25 mouse cellular contexts compared by ENCODE assay signal in genomic region chr10:38288689-38289283, GRCm38 (mm10).
DNase-seq lines count a peak whose midpoint lies in the region; ATAC-seq lines count a peak whose summit lies in the region.
"Had no signal": no experiment of that assay in that cellular context is flagged by ENCODE, and none has a peak within 500 bp of the region (broad histone marks: within the 10 kb centered on the region; RNA-seq: fewer than 3 reads in every experiment).

No protein-coding gene starts in this region.

- H3K27ac ChIP-seq in kidney, embryonic 14.5 days (ENCODE audit: low read depth, low read length) = no peak overlapping the region
- no peak overlapping the region for H3K27ac ChIP-seq in neural tube, embryonic 14.5 days (ENCODE audit: low read depth, low read length)
- no peak overlapping the region for H3K27ac ChIP-seq in hindbrain, embryonic 15.5 days (replicated peaks)
- H3K27ac ChIP-seq: embryonic facial prominence, embryonic 12.5 days; forebrain, embryonic 15.5 days; liver, embryonic 12.5 days; midbrain, embryonic 12.5 days; stomach, embryonic 15.5 days had no signal

- no peaks in the 10 kb centered on the region for H3K4me1 ChIP-seq in kidney, embryonic 14.5 days (ENCODE audit: control insufficient read depth, insufficient read depth, low read length)
- no peaks in the 10 kb centered on the region for H3K4me1 ChIP-seq in neural tube, embryonic 14.5 days (ENCODE audit: control insufficient read depth, insufficient read depth, low read length)
- H3K4me1 ChIP-seq in hindbrain, embryonic 15.5 days (replicated peaks) = no peaks in the 10 kb centered on the region
- H3K4me1 ChIP-seq: embryonic facial prominence, embryonic 12.5 days; forebrain, embryonic 15.5 days; heart, embryonic 12.5 days; liver, embryonic 12.5 days; midbrain, embryonic 12.5 days; stomach, embryonic 15.5 days had no signal

- peak; percentile 90 for ATAC-seq in kidney, embryonic 14.5 days (ENCODE audit: low FRiP score, low TSS enrichment)
- peak; percentile 31; the same call in 1 of the 2 replicates for ATAC-seq in neural tube, embryonic 14.5 days (ENCODE audit: low read depth)
- peak; percentile 34; the same call in 1 of the 2 replicates for ATAC-seq in hindbrain, embryonic 15.5 days (ENCODE audit: low FRiP score, low read depth)
- ATAC-seq: forebrain, embryonic 15.5 days; liver, embryonic 12.5 days; liver, postnatal 0 days had no signal

- no peak overlapping the region for H3K4me3 ChIP-seq in kidney, embryonic 14.5 days (ENCODE audit: low read length)
- no peak overlapping the region for H3K4me3 ChIP-seq in neural tube, embryonic 14.5 days (ENCODE audit: low read depth, low read length)
- no peak overlapping the region for H3K4me3 ChIP-seq in hindbrain, embryonic 15.5 days
- H3K4me3 ChIP-seq: embryonic facial prominence, embryonic 12.5 days; forebrain, embryonic 15.5 days; heart, embryonic 12.5 days; liver, embryonic 12.5 days; midbrain, embryonic 12.5 days; myocyte; stomach, embryonic 15.5 days had no signal

- intact Hi-C loops in gastrocnemius, postnatal 36 days (cut with DNase I) = no loop called here

- no peak overlapping the region for H3K4me2 ChIP-seq in kidney, embryonic 14.5 days (replicated peaks; ENCODE audit: low read depth, low read length)
- H3K4me2 ChIP-seq in neural tube, embryonic 14.5 days (ENCODE audit: low read depth, low read length) = no peak overlapping the region
- H3K4me2 ChIP-seq in hindbrain, embryonic 15.5 days = no peak overlapping the region
- H3K4me2 ChIP-seq: embryonic facial prominence, embryonic 12.5 days; forebrain, embryonic 15.5 days; heart, embryonic 12.5 days; liver, embryonic 12.5 days; midbrain, embryonic 12.5 days; stomach, embryonic 15.5 days had no signal

- H3K9me3 ChIP-seq in kidney, embryonic 14.5 days (ENCODE audit: control insufficient read depth, low read length) = no peaks in the 10 kb centered on the region
- H3K9me3 ChIP-seq in neural tube, embryonic 14.5 days (ENCODE audit: control insufficient read depth, low read length) = no peaks in the 10 kb centered on the region; the same call in 1 of the 2 replicates
- H3K9me3 ChIP-seq in hindbrain, embryonic 15.5 days = no peaks in the 10 kb centered on the region
- H3K9me3 ChIP-seq: embryonic facial prominence, embryonic 12.5 days; forebrain, embryonic 15.5 days; heart, embryonic 12.5 days; liver, embryonic 12.5 days; midbrain, embryonic 12.5 days; stomach, embryonic 15.5 days had no signal

- no peak for DNase-seq in kidney, postnatal 25 days
- DNase-seq in neural tube, embryonic 10.5 days (ENCODE audit: extremely low spot score, low spot score) = no peak
- DNase-seq in gastrocnemius, postnatal 36 days = no peak
- DNase-seq: adrenal gland, postnatal 25 days; B cell, adult 2 months; cerebellum, adult 11-12 months; cerebellum, adult 9-11 months; gastrocnemius, postnatal 10 days; heart, postnatal 4 days; kidney, adult 18-20 months; layer of hippocampus, postnatal 36 days; left cerebral cortex, postnatal 4 days; liver, postnatal 0 days; lung, postnatal 36 days; right cerebral cortex, postnatal 25 days had no signal

- no peaks in the 10 kb centered on the region for H3K36me3 ChIP-seq in kidney, embryonic 14.5 days (ENCODE audit: control insufficient read depth, insufficient read depth, low read length)
- no peaks in the 10 kb centered on the region for H3K36me3 ChIP-seq in neural tube, embryonic 14.5 days (ENCODE audit: control insufficient read depth, insufficient read depth, low read length)
- no peaks in the 10 kb centered on the region for H3K36me3 ChIP-seq in hindbrain, embryonic 15.5 days
- H3K36me3 ChIP-seq: embryonic facial prominence, embryonic 12.5 days; forebrain, embryonic 15.5 days; heart, embryonic 12.5 days; liver, embryonic 12.5 days; midbrain, embryonic 12.5 days; stomach, embryonic 15.5 days had no signal

- no peak overlapping the region for H3K9ac ChIP-seq in kidney, embryonic 14.5 days (ENCODE audit: low read depth, low read length)
- no peak overlapping the region for H3K9ac ChIP-seq in neural tube, embryonic 14.5 days (replicated peaks; ENCODE audit: low read depth, low read length)
- no peak overlapping the region for H3K9ac ChIP-seq in hindbrain, embryonic 15.5 days
- H3K9ac ChIP-seq: embryonic facial prominence, embryonic 12.5 days; forebrain, embryonic 15.5 days; heart, embryonic 12.5 days; liver, embryonic 12.5 days; liver, postnatal 0 days; midbrain, embryonic 12.5 days; stomach, embryonic 15.5 days had no signal

- WGBS in kidney, embryonic 14.5 days = 27% methylated on average over 6 of the region's 6 CpGs
- WGBS in neural tube, embryonic 14.5 days = 68% methylated on average over 6 of the region's 6 CpGs
- WGBS in hindbrain, embryonic 15.5 days = 60% methylated on average over 6 of the region's 6 CpGs

- H3K27me3 ChIP-seq in kidney, embryonic 14.5 days (ENCODE audit: control insufficient read depth, insufficient read depth, low read length) = no peaks in the 10 kb centered on the region
- H3K27me3 ChIP-seq in neural tube, embryonic 14.5 days (ENCODE audit: control insufficient read depth, insufficient read depth, low read length) = no peaks in the 10 kb centered on the region
- H3K27me3 ChIP-seq in hindbrain, embryonic 15.5 days = no peaks in the 10 kb centered on the region
- H3K27me3 ChIP-seq: embryonic facial prominence, embryonic 12.5 days; forebrain, embryonic 15.5 days; heart, embryonic 12.5 days; liver, embryonic 12.5 days; midbrain, embryonic 12.5 days; stomach, embryonic 15.5 days had no signal

Comparison
In these comparisons a context has a peak if more than half of its experiments do, and no peak if none do; other contexts are left out.
1. ATAC-seq: peak in every context shown above with its lines; median percentile 90 in kidney, embryonic 14.5 days; 34 in hindbrain, embryonic 15.5 days; 31 in neural tube, embryonic 14.5 days.